Mouse (Mus musculus) inflammation-experienced regulatory T-cells, adult 6 months (primary cell): Measurements from ENCODE around the gene Setd2. TPM values are rescaled to one million over a fixed set of nuclear protein-coding genes. Genes with fewer than 3 reads are reported as not detected.

Source experiments
- ATAC-seq: one replicate; pipeline ENCODE4 v1.8.0; 2017
- polyA plus RNA-seq, 3 experiments: library from polyadenylated mRNA; unstranded; fragments of 100-300 nt; shearing (Covaris generic); gene quantifications; one replicate each; pipeline ENCODE4 v1.2.1; 2017

The Setd2 gene
- polyA plus RNA-seq, 3 experiments from 2014 or later: 33.9 to 60.5 (median 44.9) TPM

GRCm38 (mm10) chr9:110623416-110624195 lies 91.2 kb downstream of the Setd2 start:
- no peak for ATAC-seq

GRCm38 (mm10) chr9:110624361-110625166 lies 92.2 kb downstream of the Setd2 start, which contains the start of gene Nradd:
Gene Nradd (minus strand): TSS chr9:110624452.
- no peak for ATAC-seq

DNA sequence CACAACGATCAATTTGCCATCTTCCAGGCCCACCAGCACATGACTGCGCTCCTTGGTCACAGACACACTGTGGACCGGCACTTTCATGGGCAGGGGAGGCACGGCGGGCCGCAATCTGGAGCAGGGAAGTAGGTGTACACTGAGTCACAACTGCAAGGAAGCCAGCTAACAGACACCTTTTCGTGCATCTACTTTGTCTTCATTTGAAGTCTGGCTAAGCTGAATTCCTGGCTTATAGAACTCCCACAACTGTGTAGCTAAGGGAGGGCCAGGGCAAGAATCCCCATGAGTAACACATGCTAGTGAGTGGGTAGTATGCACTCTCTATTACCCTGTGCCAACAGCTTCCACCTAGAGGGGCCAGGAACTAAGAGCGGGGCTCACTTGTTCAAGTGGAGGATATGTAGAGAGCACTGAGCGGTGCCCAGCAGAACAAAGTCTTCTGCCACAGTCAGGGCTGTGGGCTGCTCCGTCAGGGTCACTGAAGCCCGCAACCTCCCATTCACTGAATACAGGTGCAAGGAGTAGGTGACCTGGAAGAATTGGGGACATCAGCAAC lies 93.0 kb downstream of the Setd2 start:
- no peak for ATAC-seq

GRCm38 (mm10) chr9:110630171-110630570 lies 97.8 kb downstream of the Setd2 start:
- ATAC-seq: no peak

DNA sequence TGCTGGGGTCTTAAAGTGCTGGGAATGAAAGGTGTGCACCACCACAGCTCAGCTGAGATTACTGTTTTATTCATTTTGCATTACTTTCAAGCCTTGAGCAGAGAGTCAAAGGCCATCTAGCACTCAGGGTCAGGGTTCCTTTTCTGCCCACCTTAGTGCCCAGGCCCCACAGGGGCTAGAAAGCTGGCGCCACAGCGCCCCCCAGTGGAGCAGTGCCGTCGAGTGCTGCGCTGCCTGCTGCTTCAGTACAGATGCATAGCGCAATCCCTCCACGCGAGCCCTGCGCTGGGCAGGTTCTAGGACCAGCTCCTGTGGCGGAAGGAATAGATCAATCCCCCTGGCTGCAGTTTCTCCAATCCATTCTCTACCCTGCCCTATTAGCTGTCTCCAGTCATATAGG lies 98.8 kb downstream of the Setd2 start:
- ATAC-seq: no peak

- no peak for ATAC-seq
These were observed 99.4 kb downstream of the Setd2 start for GRCm38 (mm10) chr9:110631651-110632275.

DNA sequence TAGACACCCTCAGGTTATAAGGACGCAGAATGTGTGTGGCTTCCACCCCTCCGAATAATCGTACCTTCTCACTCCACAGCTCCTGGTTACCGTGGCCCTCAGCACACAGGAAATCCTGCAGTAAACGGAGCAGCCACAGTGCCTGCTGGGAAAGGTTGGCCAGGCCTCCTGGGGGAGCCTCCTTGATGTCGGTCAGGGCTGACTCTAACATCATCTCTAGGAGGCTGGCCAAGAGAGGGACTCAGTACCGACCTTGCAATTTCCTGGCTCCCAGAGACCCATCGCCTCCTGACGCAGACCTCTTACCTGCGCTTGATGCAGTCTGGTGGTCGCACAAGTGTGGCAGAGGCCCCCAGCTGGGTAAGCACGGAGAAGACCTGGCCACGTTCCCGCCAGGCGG lies 100.3 kb downstream of the Setd2 start:
- no peak for ATAC-seq

DNA sequence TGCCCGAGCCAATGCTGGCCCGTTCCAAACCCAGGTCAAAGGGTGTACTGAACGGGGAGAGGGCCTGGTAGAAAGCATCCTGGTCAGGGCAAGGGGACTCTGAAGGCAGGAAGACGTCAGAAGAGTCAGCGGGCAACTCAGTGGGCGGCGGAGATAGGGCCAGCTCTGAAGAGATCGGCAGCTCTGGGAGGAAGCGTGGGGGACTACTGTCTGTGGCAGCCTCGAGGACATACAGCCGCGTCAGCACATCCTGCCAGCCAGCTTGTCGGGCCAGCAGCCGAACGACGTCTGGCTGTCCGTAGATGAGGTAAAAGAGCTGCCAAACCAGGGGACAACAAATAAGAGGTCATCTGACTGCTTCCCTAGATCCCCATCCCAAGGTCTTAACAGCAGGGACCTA lies 101.5 kb downstream of the Setd2 start:
- ATAC-seq: no peak

GRCm38 (mm10) chr9:110635225-110635624 lies 102.8 kb downstream of the Setd2 start:
- ATAC-seq: peak; percentile 64

DNA sequence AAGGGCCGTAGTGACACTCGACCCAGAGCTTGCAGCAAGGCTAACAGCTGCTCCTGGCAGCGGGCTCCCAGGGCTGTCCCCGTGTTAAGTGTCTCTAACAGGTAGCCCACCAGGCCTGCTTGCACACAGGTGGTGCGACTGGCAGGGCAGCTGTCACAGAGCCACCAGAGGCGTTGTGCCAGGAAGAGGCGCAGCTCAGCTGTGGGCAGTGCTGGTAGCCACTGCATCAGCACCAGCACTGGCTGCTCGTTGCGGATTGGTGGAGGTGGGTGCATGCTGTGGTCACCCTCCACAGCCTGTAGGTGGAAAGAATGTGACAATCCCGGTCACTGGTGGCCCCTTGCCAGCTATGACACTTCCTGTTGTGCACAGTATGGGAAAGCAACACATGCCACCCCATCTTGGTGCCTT lies 106.2 kb downstream of the Setd2 start:
- ATAC-seq: no peak

GRCm38 (mm10) chr9:110641006-110641405 lies 108.6 kb downstream of the Setd2 start:
- ATAC-seq: no peak

GRCm38 (mm10) chr9:110642812-110643524 lies 110.6 kb downstream of the Setd2 start:
- ATAC-seq: no peak

GRCm38 (mm10) chr9:110643787-110644186 lies 111.4 kb downstream of the Setd2 start:
- no peak for ATAC-seq

DNA sequence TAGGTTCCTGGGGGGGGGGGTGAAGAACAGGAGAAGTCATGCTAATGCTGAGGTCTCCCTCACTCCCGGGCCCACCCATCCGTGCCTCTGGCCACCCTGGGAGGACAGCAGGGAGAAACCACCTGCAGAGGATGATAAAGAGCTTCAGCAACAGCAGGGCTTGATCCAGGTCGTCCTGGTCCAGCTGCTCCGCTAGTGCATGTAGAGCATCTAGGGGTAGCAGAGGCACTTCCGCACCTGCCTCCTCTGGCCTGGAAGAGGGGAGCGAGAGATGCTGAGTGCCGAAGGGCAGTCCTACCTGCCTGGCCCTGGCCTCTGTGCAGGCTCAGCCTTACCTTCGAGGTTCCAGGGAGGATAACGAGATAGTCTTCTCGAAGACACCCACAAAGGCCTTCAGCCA lies 111.9 kb downstream of the Setd2 start:
- no peak for ATAC-seq

- ATAC-seq: peak; percentile 96
These were observed 112.8 kb downstream of the Setd2 start for GRCm38 (mm10) chr9:110645219-110645618.

GRCm38 (mm10) chr9:110649775-110650174 lies 117.4 kb downstream of the Setd2 start:
- ATAC-seq: no peak

- no peak for ATAC-seq
These were observed 119.7 kb downstream of the Setd2 start for GRCm38 (mm10) chr9:110651931-110652722.

DNA sequence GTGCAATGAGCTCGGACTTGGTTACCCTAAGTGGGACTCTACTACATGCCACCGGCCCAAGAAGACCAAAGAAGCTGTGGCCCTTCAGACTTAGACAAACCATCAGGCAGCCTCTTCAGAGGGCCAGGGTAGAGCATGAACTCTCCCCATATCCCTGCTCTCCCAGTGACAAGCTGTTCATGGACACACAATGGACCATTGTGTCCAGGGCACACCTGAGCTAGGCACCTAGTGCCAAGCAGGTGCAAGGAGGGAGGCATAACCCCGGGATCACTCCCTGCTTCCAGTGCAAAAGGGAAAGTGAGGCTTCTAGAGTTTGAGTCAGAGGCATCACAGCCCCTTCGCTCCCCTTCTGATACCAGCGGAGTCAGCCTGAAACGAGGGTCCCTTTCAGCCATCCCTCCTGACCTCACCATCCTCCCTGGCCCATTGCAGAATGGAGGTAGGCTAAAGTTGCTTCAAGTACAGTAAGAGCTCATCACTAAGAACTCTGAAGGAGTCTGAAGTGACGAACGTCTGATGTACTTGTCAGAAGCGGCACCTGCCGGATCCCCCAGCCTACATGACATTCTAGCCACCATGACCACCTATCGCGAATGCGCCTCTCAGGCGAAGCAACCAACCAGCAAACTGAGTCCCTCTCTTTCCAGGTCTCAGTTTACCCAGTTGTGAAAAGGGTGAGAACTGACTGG lies 120.7 kb downstream of the Setd2 start:
- no peak for ATAC-seq

DNA sequence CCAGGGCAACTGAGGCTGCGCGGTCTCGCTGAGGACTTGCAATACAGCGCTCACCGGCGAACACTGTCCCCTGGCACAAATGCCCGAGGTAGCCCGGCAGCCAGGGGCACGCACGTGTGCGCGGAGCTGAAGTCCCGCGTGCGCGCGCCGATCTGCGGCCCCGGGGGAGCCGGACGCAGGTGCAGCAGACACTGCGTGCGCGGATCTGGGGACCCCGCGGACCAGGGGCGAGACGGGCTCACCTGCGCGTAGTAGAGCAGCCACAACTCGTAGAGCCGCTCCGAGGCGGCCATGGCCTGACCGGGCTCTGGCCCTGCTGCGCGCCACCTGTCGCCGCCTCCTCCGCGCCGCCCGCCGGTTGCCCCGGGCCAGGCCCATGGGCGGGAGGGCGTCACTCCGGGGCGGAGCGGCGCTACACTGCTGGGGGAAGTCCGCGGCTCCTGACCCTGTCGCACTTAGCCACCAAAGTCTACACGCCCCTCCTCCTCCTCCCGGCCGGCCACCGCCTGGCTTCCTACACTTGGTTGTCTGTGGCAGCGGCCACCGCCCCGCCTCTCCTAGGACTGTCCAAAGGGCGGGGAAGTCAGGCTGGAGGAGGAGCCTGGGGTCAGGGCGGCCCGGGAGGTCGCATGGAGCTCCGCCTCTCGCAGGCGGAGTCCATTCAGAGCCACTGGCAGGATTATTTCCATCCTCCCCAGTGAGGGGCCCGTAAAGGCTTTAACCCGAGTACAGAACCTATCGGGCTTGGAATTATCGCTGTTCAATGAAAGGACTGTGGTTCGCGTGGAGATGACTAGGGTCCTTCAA lies 121.5 kb downstream of the Setd2 start, which contains the start of gene Nbeal2:
Nbeal2 (minus strand) TSS at position 507 of the 807 bp plus-strand sequence.
- peak; percentile 66 for ATAC-seq
